Mouse (Mus musculus) layer of hippocampus, postnatal 14 days (tissue): ENCODE measurements around the gene Rpl3l. TPM values are rescaled to one million over a fixed set of nuclear protein-coding genes. Genes with fewer than 3 reads are reported as not detected.
A peak's percentile ranks its signal among the peaks of the same experiment; 100 is the strongest.
"Not testable (repeated sequence)": the region's sequence is repeated elsewhere in the genome, so short reads cannot be mapped to it uniquely, and the experiment has no call there.

Source experiments
- DNase-seq, 2 experiments: peaks; one replicate each; pipeline ENCODE4 v3.0.0; 2021 to 2022; ENCODE audit warnings: low spot score in 2 of 2, mixed read lengths in 1 of 2
- total RNA-seq, 2 experiments: library from RNA; stranded (reverse); gene quantifications; 2 replicates each; pipeline ENCODE4 v1.2.3; 2021

Rpl3l gene
- total RNA-seq, 2 experiments from 2014 or later = 0.79 to 1.0 TPM

- peak; percentile 96 to 99 for DNase-seq
Measured at GRCm38 (mm10) chr17:24719494-24720222, 8.0 kb upstream of the Rpl3l start.

- not testable (repeated sequence) for DNase-seq
Measured at GRCm38 (mm10) chr17:24720616-24721015, 7.0 kb upstream of the Rpl3l start.

GRCm38 (mm10) chr17:24721383-24721955 is 6.2 kb upstream of the Rpl3l start:
- DNase-seq = not testable (repeated sequence)

- DNase-seq = no peak
Measured at GRCm38 (mm10) chr17:24722220-24722924, 5.2 kb upstream of the Rpl3l start.

GRCm38 (mm10) chr17:24723122-24723880 is 4.3 kb upstream of the Rpl3l start:
- DNase-seq = no peak

- no peak for DNase-seq
Measured at GRCm38 (mm10) chr17:24723881-24724180, 3.8 kb upstream of the Rpl3l start.

GRCm38 (mm10) chr17:24724184-24724583 is 3.4 kb upstream of the Rpl3l start, which contains the start of gene Ndufb10:
TSS of gene Ndufb10 (minus strand) at chr17:24724478.
- peak; percentile 96 to 97 for DNase-seq

- DNase-seq = no peak
Measured at GRCm38 (mm10) chr17:24725637-24726390, 1.8 kb upstream of the Rpl3l start.

GRCm38 (mm10) chr17:24728184-24728583 is 564 bp downstream of the Rpl3l start:
- no peak for DNase-seq

- DNase-seq = no peak
Measured at GRCm38 (mm10) chr17:24729067-24729466, 1.4 kb downstream of the Rpl3l start.

- DNase-seq = no peak
Measured at GRCm38 (mm10) chr17:24730787-24731186, 3.2 kb downstream of the Rpl3l start.

- no peak for DNase-seq
Measured at GRCm38 (mm10) chr17:24732233-24732935, 4.8 kb downstream of the Rpl3l start.

- no peak for DNase-seq
Measured at GRCm38 (mm10) chr17:24733434-24734050, 5.9 kb downstream of the Rpl3l start.

- DNase-seq = no peak
Measured at GRCm38 (mm10) chr17:24734513-24734912, 6.9 kb downstream of the Rpl3l start.

GRCm38 (mm10) chr17:24735446-24735845 is 7.8 kb downstream of the Rpl3l start:
- no peak for DNase-seq

- peak; percentile 84 to 96 for DNase-seq
Measured at GRCm38 (mm10) chr17:24736330-24737051, 8.9 kb downstream of the Rpl3l start, which contains the start of gene Msrb1. TSS of gene Msrb1 (plus strand) at chr17:24736642.

- no peak for DNase-seq
Measured at GRCm38 (mm10) chr17:24737135-24737810, 9.7 kb downstream of the Rpl3l start.

GRCm38 (mm10) chr17:24738238-24738637 is 10.6 kb downstream of the Rpl3l start:
- no peak for DNase-seq
